Mouse (Mus musculus) CH12.LX (cell line): Measurements from ENCODE around the gene Foxo4.

Source experiments
- CHD1 ChIP-seq: IDR thresholded peaks from 2 replicates; pipeline ENCODE4 v1.6.1; 2012; ENCODE audit warnings: low read depth, low read length, improper control_type of control experiment, inconsistent platforms
- CHD2 ChIP-seq: IDR thresholded peaks from 2 replicates; pipeline ENCODE4 v1.6.1; 2011; ENCODE audit warnings: low read length, improper control_type of control experiment
- CTCF ChIP-seq, 2 experiments: IDR thresholded peaks in 1 of 2; conservative IDR thresholded peaks in 1 of 2; 2 replicates each; pipeline ENCODE4 v1.5.1; 2011 to 2012; ENCODE audit warnings: low read depth in 2 of 2, low read length in 2 of 2, improper control_type of control experiment in 1 of 2, inconsistent platforms in 1 of 2, mild to moderate bottlenecking in 1 of 2, moderate library complexity in 1 of 2
- EP300 ChIP-seq: IDR thresholded peaks from 2 replicates; pipeline ENCODE4 v1.6.1; 2011; ENCODE audit warnings: low read length, improper control_type of control experiment
- MAX ChIP-seq: IDR thresholded peaks from 2 replicates; pipeline ENCODE4 v1.6.1; 2011; ENCODE audit warnings: low read length, improper control_type of control experiment
- MEF2A ChIP-seq: IDR thresholded peaks from 2 replicates; pipeline ENCODE4 v1.6.1; 2014; ENCODE audit warnings: low read depth, mild to moderate bottlenecking, inconsistent platforms, low read length, improper control_type of control experiment, borderline replicate concordance
- USF2 ChIP-seq: conservative IDR thresholded peaks from 2 replicates; pipeline ENCODE4 v1.6.1; 2011; ENCODE audit warnings: low read depth, low read length, improper control_type of control experiment

- TF ChIP-seq CTCF (conservative IDR thresholded peaks at IDR 0.05 in 1 of 2, IDR thresholded peaks at IDR 0.05 in 1 of 2; ENCODE audit: low read depth in 2 of 2, low read length in 2 of 2) (no peak), CHD1 (no peak), MEF2A (no peak), USF2 (no peak), MAX (no peak), EP300 (no peak), CHD2 (no peak)
These were observed 47.3 kb downstream of the Foxo4 start for GRCm38 (mm10) chrX:101301654-101302053.
